Mouse (Mus musculus) gastrocnemius, postnatal 25 days (tissue): ENCODE results near the gene Nlrp1b. TPM values are rescaled to one million over a fixed set of nuclear protein-coding genes. Genes with fewer than 3 reads are reported as not detected.

Experiments
- DNase-seq: peaks from one replicate; pipeline ENCODE4 v3.0.0; 2022
- long read RNA-seq, 2 experiments: library from polyadenylated mRNA; stranded (forward); transcript quantifications; one replicate each; pipeline ENCODE4 v2.0.0; 2021
- total RNA-seq, 2 experiments: library from RNA; stranded (reverse); gene quantifications; 1 replicate in 1 of 2; 2 replicates in 1 of 2; pipeline ENCODE4 v1.2.3; 2021

The Nlrp1b gene
- total RNA-seq, result under 1 TPM; 0.08 to 0.11 TPM
- long read RNA-seq, experiment 1, result 0 reads
- long read RNA-seq, experiment 2, result 0 reads

DNA sequence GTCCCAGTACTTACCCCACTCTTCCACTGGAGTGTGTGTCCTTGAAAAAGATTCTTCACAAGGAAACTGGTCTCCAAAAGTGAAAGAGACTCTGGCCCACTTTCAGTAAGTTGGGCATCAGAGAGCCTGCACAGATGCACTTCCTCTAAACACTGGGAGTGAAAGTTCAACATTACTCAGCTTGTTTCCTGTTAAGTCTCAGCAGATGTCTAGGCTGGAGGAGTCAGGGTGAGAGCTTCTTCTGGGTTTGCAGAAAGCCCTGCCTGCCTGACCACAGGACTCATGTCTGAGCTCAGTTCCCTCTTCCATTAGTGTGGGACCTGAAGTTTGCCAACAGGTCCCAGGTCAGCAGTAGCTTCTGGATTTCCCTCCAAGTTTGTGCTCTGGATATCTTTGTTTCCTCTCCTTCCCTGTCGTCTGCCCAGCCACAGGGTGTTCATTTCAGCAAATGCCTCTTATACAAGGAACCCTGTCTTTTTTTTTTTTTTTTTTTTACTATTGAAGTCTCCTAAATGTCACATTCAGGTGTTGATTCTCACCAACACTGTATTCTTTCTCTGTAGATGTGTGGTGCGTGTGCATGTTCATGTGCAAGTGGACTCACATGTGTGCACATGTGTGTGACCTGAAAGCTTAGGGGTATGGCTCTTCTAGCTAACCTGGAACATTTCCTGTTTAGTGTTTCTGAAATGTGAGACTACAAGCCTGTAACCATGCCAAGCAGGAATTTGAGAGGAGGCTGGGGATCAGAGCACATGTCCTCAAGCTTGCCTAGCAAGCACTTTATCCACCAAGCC is at the start of gene Nlrp1b:
Gene Nlrp1b (minus strand): TSS at position 50 of the 797 bp plus-strand sequence.
- no peak for DNase-seq

DNA sequence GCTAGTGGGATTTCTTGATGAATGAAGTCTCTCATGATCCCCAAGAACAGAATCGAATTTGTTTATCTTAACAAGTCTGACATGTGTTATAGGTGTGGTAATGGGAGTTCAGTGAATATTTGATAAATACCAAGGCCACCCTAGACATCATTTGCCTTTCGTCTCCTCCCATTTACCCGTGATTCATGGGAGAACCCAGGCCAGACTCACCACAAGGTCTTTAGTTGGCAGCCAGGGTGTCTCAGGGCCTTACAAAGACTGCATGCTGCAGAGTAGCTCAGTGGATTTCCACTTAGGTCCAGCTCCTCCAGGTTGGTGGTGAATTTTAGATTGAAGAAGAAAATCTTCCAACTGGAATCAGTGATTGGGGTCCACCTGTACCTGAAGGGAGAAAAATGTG is 30.5 kb upstream of the Nlrp1b start:
- no peak for DNase-seq

DNA sequence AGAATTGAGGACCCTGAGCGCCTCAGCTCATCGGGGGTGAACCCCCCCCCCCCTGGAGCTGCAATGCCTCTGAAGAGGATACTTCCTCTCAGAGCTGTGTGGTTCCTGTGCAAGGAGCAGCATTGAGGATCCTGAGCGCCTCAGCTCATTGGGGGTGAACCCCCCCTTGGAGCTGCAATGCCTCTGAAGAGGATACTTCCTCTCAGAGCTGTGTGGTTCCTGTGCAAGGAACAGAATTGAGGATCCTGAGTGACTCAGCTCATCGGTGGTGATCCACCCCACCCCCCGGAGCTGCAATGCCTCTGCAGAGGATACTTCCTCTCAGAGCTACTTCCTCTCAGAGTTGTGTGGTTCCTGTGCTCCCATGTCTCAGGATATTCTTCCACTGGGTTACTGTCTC is 20.8 kb upstream of the Nlrp1b start:
- DNase-seq, result peak; percentile 14

DNA sequence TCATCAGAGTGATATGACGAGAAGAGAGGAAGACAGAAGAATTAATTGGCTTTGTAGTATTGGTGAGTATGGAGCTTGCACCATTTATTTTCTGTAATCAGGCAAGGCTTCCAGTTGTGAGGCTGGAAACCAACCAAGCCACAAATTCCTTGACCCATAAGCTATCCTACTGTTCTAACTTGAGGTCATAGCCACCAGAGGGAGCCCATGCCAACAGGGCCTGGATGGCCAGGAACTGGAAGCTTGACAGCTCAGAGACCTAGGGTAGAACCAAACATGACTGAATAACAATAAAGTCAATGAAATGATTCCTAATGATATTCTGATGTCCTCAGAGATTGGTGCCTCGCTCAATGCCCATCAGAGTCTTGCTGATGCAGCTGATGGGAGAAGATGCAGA is 5.9 kb downstream of the Nlrp1b start:
- DNase-seq, result no peak

DNA sequence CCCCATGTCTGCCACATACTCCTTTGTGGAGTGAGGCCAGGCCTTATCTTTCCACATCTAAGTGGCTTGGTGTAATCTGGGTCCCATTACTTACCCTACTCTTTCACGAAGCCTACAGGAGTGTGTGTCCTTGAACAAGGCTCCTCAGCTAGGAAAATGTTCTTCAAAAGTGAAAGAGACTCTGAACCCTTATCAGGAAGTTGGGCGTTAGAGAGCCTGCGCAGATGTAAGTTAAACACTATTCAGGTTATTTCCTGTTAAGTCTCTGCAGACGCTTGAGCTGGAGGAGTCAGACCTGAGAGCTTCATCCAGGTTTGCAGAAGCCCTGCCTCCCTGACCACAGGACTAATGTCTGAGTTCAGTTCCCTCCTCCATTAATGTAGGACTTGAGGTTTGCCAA is 27.8 kb downstream of the Nlrp1b start:
- no peak for DNase-seq

GRCm38 (mm10) chr11:71199349-71199748 is 31.2 kb downstream of the Nlrp1b start:
- no peak for DNase-seq

- DNase-seq, result no peak
Observed at GRCm38 (mm10) chr11:71169633-71170032, 60.9 kb downstream of the Nlrp1b start.

DNA sequence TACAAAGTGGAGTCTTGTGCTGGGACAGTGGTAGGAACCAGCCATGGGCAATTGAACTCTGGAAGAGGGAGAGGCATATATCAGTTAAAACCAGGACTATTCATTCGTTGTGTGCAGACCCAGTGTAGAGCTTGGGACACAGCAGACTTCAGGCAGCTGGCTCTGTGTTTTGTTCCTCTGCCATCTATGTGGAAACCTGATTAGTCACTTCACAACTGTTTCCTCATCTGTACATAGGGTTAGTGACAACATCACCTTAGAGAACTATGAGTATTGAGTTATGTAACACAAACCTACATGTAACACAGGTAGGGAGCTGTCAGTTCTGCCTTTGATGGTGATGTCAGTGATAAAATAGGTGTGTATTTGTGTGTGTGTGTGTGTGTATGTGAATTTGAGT is 66.4 kb downstream of the Nlrp1b start:
- DNase-seq, result no peak

GRCm38 (mm10) chr11:71159439-71160136 is 70.9 kb downstream of the Nlrp1b start:
- no peak for DNase-seq

DNA sequence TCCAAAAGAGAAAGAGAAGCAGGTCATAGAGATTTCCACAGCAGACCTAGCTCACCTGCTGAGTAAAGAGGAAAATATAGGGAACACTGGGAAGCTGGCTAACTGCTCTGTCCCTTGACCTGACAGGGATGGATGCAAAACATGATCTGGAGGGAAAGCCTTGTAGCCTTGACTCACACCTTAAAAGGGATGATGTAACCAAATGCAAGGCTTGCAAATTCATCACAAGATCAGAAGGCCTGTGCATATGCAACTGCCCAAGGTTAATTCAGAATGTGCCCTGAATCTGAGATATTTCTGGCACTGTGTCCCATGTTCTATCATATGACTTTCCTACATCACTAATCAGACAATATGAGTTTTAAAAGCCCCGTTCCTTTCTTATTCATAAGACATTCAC is 75.3 kb downstream of the Nlrp1b start:
- DNase-seq, result no peak

DNA sequence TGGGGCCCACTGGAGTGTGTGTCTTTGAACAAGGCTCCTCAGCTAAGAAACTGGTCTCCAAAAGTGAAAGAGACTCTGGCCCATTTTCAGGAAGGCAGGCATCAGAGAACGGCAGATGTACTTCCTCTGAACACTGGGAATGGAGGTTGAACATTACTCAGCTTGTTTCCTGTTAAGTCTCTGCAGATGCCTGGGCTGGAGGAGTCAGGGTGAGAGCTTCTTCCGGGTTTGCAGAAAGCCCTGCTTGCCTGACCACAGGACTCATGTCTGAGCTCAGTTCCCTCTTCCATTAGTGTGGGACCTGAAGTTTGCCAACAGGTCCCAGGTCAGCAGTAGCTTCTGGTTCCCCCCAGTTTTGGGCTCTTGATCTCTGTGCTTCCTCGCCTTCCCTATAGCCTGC is 85.9 kb downstream of the Nlrp1b start, which contains the start of gene Nlrp1a:
Gene Nlrp1a (minus strand): TSS at position 44 of the 400 bp plus-strand sequence.
- no peak for DNase-seq

DNA sequence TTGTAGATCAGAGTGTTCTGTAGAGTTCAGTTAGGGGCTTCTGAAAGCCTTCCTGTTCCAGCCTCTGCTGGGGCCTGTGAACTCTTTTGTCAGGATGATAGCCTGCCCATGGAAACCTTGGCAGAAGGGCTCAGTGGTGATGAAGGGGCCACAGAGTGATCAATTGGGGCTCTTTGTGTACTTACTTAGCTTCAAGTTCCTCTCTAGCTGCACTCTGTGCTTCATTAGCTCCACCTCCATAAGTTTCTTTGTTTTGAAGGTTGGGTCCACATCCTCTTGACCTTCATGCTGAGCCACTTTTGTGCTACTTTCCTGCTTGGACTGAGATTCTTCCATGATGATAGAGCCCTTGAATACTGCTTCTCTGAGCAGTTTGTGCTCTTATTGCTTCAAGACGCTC is 88.5 kb downstream of the Nlrp1b start:
- no peak for DNase-seq

DNA sequence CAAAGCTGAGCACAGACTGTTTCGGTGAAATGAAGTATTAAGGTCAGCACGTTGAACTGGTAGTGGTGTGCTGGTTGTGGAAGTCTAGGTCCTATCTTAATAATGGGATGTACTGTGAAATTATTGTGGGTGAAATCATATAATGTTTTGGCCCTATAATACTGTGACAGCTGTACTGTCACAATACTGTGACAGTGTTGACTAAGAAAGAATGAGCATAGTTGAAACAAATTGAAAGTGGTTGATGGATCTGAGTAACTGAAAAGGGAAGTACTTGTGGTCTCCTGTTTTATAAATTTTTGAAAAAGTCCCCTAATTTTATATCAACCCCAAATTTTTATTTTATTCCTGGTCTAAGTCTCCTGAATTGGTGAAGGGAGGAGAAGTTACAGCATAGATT is 123.4 kb downstream of the Nlrp1b start:
- DNase-seq, result no peak

DNA sequence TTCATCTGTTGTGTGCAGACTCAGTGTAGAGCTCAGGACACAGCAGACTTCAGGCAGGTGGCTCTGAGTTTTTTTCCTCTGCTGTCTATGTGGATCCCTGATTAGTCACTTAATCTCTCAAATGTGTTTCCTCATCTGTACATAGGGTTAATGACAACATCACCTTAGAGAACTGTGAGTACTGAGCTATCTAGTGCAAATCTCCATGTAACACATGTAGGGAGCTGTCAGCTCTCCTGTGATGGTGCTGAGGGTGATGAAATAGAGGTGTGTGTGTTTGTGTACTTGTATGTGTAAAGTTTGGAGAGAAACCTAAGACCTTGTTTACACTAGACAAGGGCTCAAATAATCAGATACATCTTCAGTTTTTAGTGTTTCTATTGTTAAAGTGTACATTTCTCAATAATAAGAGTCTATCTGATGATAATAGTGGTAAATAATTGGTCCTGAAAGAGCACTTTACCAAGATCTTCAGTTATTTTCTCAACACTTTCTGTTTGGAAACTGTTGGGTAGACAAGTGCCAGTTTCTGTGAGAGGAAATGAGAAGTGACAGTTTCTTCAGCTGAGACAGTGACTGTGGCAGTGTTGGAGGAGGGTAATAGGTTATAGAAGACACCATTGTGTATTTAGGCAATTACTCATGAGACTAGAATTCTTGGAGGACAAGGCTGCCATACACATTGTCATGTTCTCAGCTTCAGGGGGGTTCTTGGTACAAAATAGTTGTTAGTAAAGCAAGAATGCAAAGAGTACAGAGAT is 124.1 kb downstream of the Nlrp1b start:
- DNase-seq, result no peak

GRCm38 (mm10) chr11:71103931-71104330 is 126.6 kb downstream of the Nlrp1b start:
- no peak for DNase-seq

Other genes with a start within 250 kb of the Nlrp1b start
- 100 to 1,000 TPM; 116 to 121 TPM for gene C1qbp, start 247.7 kb downstream of the Nlrp1b start, total RNA-seq
- 1 to 10 TPM; 6.2 to 7.0 TPM for gene Dhx33, start 226.3 kb downstream of the Nlrp1b start, total RNA-seq
- 1 to 10 TPM; 3.9 to 4.8 TPM for gene Mis12, start 211.1 kb downstream of the Nlrp1b start, total RNA-seq
- 10 to 100 TPM; 12.5 to 12.7 TPM for gene Derl2, start 210.9 kb downstream of the Nlrp1b start, total RNA-seq
- gene 6330403K07Rik, start 197.2 kb downstream of the Nlrp1b start, total RNA-seq, result not detected
- under 1 TPM; 0.23 to 0.38 TPM for gene Nlrp1a, start 86.0 kb downstream of the Nlrp1b start, total RNA-seq